Mouse (Mus musculus) heart, postnatal 25 days (tissue): ENCODE data around the gene Slc1a1. TPM values are rescaled to one million over a fixed set of nuclear protein-coding genes. Genes with fewer than 3 reads are reported as not detected.

Experiments used
- DNase-seq: peaks from one replicate; pipeline ENCODE4 v3.0.0; 2022; ENCODE audit warnings: low spot score
- intact Hi-C: fragments of 180-260 bp; cut with DNase I; formaldehyde crosslinking; loops from one replicate; pipeline ENCODE4 v1.15.1; 2025
- total RNA-seq, 2 experiments: library from RNA; stranded (reverse); gene quantifications; 2 replicates each; pipeline ENCODE4 v1.2.3; 2021

Gene Slc1a1
- total RNA-seq, result 1 to 10 TPM in 1 of 2 experiments, under 1 TPM in 1; 0.87 to 1.0 TPM

GRCm38 (mm10) chr19:28834798-28835499 is at the start of gene Slc1a1:
TSS of gene Slc1a1 (plus strand) at chr19:28835049.
- intact Hi-C loops, result no loop called here
- no peak for DNase-seq

- intact Hi-C loops, result no loop called here
Observed at GRCm38 (mm10) chr19:28790196-28790595, 44.7 kb upstream of the Slc1a1 start.

GRCm38 (mm10) chr19:28793307-28793706 is 41.5 kb upstream of the Slc1a1 start:
- intact Hi-C loops, result no loop called here
- no peak for DNase-seq

More at GRCm38 (mm10) chr19:28790196-28790595, 44.7 kb upstream of the Slc1a1 start:
- no peak for DNase-seq

GRCm38 (mm10) chr19:28796146-28796848 is 38.6 kb upstream of the Slc1a1 start:
- no peak for DNase-seq
- intact Hi-C loops, result no loop called here

GRCm38 (mm10) chr19:28796966-28797365 is 37.9 kb upstream of the Slc1a1 start:
- no peak for DNase-seq
- intact Hi-C loops, result no loop called here

GRCm38 (mm10) chr19:28797611-28798010 is 37.2 kb upstream of the Slc1a1 start:
- DNase-seq, result no peak
- intact Hi-C loops, result no loop called here

- intact Hi-C loops, result no loop called here
- DNase-seq, result no peak
Observed at GRCm38 (mm10) chr19:28800448-28800847, 34.4 kb upstream of the Slc1a1 start.

GRCm38 (mm10) chr19:28806276-28806675 is 28.6 kb upstream of the Slc1a1 start:
- no peak for DNase-seq
- intact Hi-C loops, result no loop called here

GRCm38 (mm10) chr19:28806821-28807496 is 27.9 kb upstream of the Slc1a1 start:
- no peak for DNase-seq
- intact Hi-C loops, result no loop called here

- no peak for DNase-seq
- intact Hi-C loops, result no loop called here
Observed at GRCm38 (mm10) chr19:28807497-28807871, 27.4 kb upstream of the Slc1a1 start.

- intact Hi-C loops, result no loop called here
- no peak for DNase-seq
Observed at GRCm38 (mm10) chr19:28818286-28818685, 16.6 kb upstream of the Slc1a1 start.

GRCm38 (mm10) chr19:28827697-28828328 is 7.0 kb upstream of the Slc1a1 start:
- intact Hi-C loops, result no loop called here
- DNase-seq, result no peak

- DNase-seq, result no peak
- intact Hi-C loops, result no loop called here
Observed at GRCm38 (mm10) chr19:28831324-28831723, 3.5 kb upstream of the Slc1a1 start.

GRCm38 (mm10) chr19:28832605-28833004 is 2.2 kb upstream of the Slc1a1 start:
- no peak for DNase-seq
- intact Hi-C loops, result no loop called here

GRCm38 (mm10) chr19:28834388-28834787 is 461 bp upstream of the Slc1a1 start:
- intact Hi-C loops, result no loop called here

GRCm38 (mm10) chr19:28835500-28835864 is 633 bp downstream of the Slc1a1 start:
- intact Hi-C loops, result no loop called here
- DNase-seq, result no peak

More at GRCm38 (mm10) chr19:28834388-28834787, 461 bp upstream of the Slc1a1 start:
- DNase-seq, result no peak

- intact Hi-C loops, result no loop called here
- DNase-seq, result no peak
Observed at GRCm38 (mm10) chr19:28836116-28836515, 1.3 kb downstream of the Slc1a1 start.

- no peak for DNase-seq
- intact Hi-C loops, result no loop called here
Observed at GRCm38 (mm10) chr19:28836651-28837410, 2.0 kb downstream of the Slc1a1 start.

- DNase-seq, result no peak
- intact Hi-C loops, result no loop called here
Observed at GRCm38 (mm10) chr19:28838796-28839195, 3.9 kb downstream of the Slc1a1 start.
